Mouse (Mus musculus): ENCODE results near the gene Med17. TPM values are rescaled to one million over a fixed set of nuclear protein-coding genes. Genes with fewer than 3 reads are reported as not detected.

The Med17 gene
- polyA plus RNA-seq, 1 experiment from 2014 or later = 21.1 TPM

- Histone ChIP-seq H3K9me3 (no peaks in the 10 kb centered on the region), H3K27me3 (replicated peaks) (no peaks in the 10 kb centered on the region), H3K4me3 (no peak overlapping the region), H3K4me1 (no peaks in the 10 kb centered on the region), H3K36me3 (no peaks in the 10 kb centered on the region), H3K4me2 (no peak overlapping the region), H3K9ac (no peak overlapping the region), H3K27ac (replicated peaks) (no peak overlapping the region)
- ATAC-seq (ENCODE audit: extremely low read depth, insufficient number of reproducible peaks, low FRiP score, low TSS enrichment) = no peak
- WGBS = 53% methylated on average over 7 of the region's 7 CpGs
Measured at GRCm38 (mm10) chr9:15250376-15250775, 29.4 kb downstream of the Med17 start.

DNA sequence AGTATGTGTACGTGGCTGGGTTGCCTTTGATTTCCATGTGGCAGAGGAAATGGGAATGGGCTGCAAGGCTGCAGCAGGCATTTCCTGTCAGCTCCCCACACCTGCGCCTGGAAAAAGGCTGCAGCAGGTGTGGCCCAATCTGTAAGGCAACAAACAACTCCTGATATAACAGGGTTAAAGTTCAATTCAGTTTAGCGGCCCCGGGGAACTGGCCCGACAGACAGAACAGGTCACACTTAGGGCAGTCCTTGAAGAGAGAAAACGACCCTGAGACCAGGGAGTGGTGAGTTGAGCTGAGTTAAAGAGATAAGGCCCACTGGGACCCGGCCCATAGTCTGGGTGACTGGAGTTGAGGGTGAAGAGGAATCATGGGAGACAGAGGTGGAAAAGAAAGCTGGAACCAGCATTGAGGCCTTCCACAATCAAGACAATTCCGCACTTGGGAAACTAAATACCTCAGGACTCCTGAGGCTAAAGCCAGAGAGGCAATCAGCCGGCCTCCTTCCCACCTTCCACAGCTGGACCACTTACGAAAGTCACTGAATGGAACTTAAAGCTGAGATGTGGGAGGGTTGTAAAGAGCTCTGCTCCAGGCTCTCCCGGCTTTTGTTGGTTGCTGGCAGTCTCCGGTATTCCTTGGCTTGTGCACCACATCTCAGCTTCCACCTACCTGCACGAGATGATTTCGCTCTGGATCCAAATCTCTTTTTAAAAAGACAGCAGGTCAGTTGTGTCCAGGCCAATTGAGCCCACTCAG, 34.2 kb downstream of the Med17 start:
- Histone ChIP-seq H3K36me3 (no peaks in the 10 kb centered on the region), H3K9me3 (no peaks in the 10 kb centered on the region), H3K4me1 (no peaks in the 10 kb centered on the region), H3K27me3 (replicated peaks) (no peaks in the 10 kb centered on the region), H3K4me2 (no peak overlapping the region), H3K4me3 (no peak overlapping the region), H3K9ac (no peak overlapping the region), H3K27ac (replicated peaks) (no peak overlapping the region)
- 60% methylated on average over 14 of the region's 14 CpGs for WGBS
- ATAC-seq (ENCODE audit: extremely low read depth, insufficient number of reproducible peaks, low FRiP score, low TSS enrichment) = no peak

- Histone ChIP-seq H3K27ac (replicated peaks) (no peak overlapping the region), H3K9me3 (no peaks in the 10 kb centered on the region), H3K36me3 (no peaks in the 10 kb centered on the region), H3K9ac (no peak overlapping the region), H3K4me1 (peaks cover 24% of the 10 kb centered on the region), H3K4me3 (no peak overlapping the region), H3K27me3 (replicated peaks) (0 out of 2 replicates have a peak, but pooled peaks cover 3% of the 10 kb centered on the region), H3K4me2 (no peak overlapping the region)
- no peak for ATAC-seq (ENCODE audit: extremely low read depth, insufficient number of reproducible peaks, low FRiP score, low TSS enrichment)
- 70% methylated on average over 1 of the region's 1 CpGs for WGBS
Measured at GRCm38 (mm10) chr9:15242130-15242529, 37.6 kb downstream of the Med17 start.

GRCm38 (mm10) chr9:15241596-15241939, 38.2 kb downstream of the Med17 start:
- ATAC-seq (ENCODE audit: extremely low read depth, insufficient number of reproducible peaks, low FRiP score, low TSS enrichment) = no peak
- H3K4me2 ChIP-seq = no peak overlapping the region
- 44% methylated on average over 9 of the region's 9 CpGs for WGBS

DNA sequence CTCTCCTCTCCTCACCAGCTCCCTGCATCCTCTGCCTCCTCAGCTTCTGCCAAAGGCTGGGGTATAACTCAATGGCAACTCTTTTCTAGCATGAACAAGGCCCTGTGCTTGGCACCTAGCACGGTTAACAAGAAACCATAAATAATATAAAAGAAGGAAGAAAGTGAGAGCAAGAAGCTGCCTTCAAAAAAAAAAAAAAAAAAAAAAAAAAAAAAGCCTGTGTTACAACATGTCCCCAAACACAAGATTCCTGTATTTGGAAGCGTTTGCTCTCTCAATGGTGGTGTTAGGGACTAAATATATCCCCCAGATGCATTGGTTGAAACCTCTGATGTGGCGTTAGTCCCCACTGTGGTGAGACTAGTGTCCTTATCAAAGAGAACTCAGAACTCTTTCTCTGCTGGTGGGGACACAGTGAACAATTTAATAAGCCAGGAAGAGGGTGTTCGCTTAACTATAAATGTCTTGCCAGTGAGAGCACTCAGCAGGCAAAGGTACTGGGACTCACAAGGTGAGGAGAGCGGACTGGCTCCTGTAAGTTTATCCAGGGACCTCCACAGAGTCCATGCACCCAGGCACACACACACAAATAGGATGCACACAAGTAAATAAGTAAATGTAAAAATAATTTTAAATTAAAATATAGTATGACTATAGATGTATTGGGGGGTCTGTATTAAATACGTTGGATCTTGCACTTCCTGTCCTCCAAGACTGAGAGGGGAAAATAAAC, 38.7 kb downstream of the Med17 start:
- Histone ChIP-seq H3K9me3 (no peaks in the 10 kb centered on the region), H3K4me2 (no peak overlapping the region), H3K36me3 (no peaks in the 10 kb centered on the region), H3K9ac (no peak overlapping the region), H3K27ac (replicated peaks) (no peak overlapping the region), H3K4me3 (no peak overlapping the region), H3K27me3 (replicated peaks) (0 out of 2 replicates have a peak, but pooled peaks cover 3% of the 10 kb centered on the region), H3K4me1 (peaks cover 24% of the 10 kb centered on the region)
- 64% methylated on average over 6 of the region's 6 CpGs for WGBS
- ATAC-seq (ENCODE audit: extremely low read depth, insufficient number of reproducible peaks, low FRiP score, low TSS enrichment) = no peak

More at GRCm38 (mm10) chr9:15241596-15241939, 38.2 kb downstream of the Med17 start:
- Histone ChIP-seq H3K4me1 (peaks cover 24% of the 10 kb centered on the region), H3K36me3 (no peaks in the 10 kb centered on the region), H3K27me3 (replicated peaks) (0 out of 2 replicates have a peak, but pooled peaks cover 3% of the 10 kb centered on the region), H3K4me3 (no peak overlapping the region), H3K27ac (replicated peaks) (no peak overlapping the region), H3K9me3 (no peaks in the 10 kb centered on the region), H3K9ac (no peak overlapping the region)

- no peak overlapping the region for H3K27ac ChIP-seq (replicated peaks)
- H3K9me3 ChIP-seq = no peaks in the 10 kb centered on the region
- H3K4me1 ChIP-seq = peaks cover 24% of the 10 kb centered on the region
- 0 out of 2 replicates have a peak, but pooled peaks cover 3% of the 10 kb centered on the region for H3K27me3 ChIP-seq (replicated peaks)
- no peak for ATAC-seq (ENCODE audit: extremely low read depth, insufficient number of reproducible peaks, low FRiP score, low TSS enrichment)
- H3K36me3 ChIP-seq = no peaks in the 10 kb centered on the region
- WGBS = 89% methylated on average over 6 of the region's 6 CpGs
- no peak overlapping the region for H3K9ac ChIP-seq
- H3K4me3 ChIP-seq = 0 out of 2 replicates have a peak overlapping the region, but pooled peaks have one; percentile 58
- peak overlapping the region; percentile 91; the same call in 1 of the 2 replicates for H3K4me2 ChIP-seq
Measured at GRCm38 (mm10) chr9:15240006-15240405, 39.7 kb downstream of the Med17 start.

GRCm38 (mm10) chr9:15239042-15239925, 40.4 kb downstream of the Med17 start, which contains the start of gene Vstm5:
Gene Vstm5 (plus strand): TSS chr9:15239045.
- H3K27ac ChIP-seq (replicated peaks) = peak within 1 kb of the TSS; percentile 60
- H3K4me2 ChIP-seq = peak within 1 kb of the TSS; percentile 91
- H3K4me3 ChIP-seq = peak within 1 kb of the TSS; percentile 58
- peak within 1 kb of the TSS; percentile 84 for H3K9ac ChIP-seq
- peaks cover 24% of the 10 kb centered on the region for H3K4me1 ChIP-seq
- 0 out of 2 replicates have a peak, but pooled peaks cover 3% of the 10 kb centered on the region for H3K27me3 ChIP-seq (replicated peaks)
- no peaks in the 10 kb centered on the region for H3K36me3 ChIP-seq
- peak; percentile 32; the same call in 1 of the 2 replicates for ATAC-seq (ENCODE audit: extremely low read depth, insufficient number of reproducible peaks, low FRiP score, low TSS enrichment)
- H3K9me3 ChIP-seq = no peaks in the 10 kb centered on the region
- 4% methylated on average over 35 of the region's 35 CpGs for WGBS

GRCm38 (mm10) chr9:15238297-15238990, 41.3 kb downstream of the Med17 start:
- H3K9ac ChIP-seq = peak overlapping the region; percentile 84
- peak overlapping the region; percentile 91 for H3K4me2 ChIP-seq
- H3K27me3 ChIP-seq (replicated peaks) = 0 out of 2 replicates have a peak, but pooled peaks cover 3% of the 10 kb centered on the region
- ATAC-seq (ENCODE audit: extremely low read depth, insufficient number of reproducible peaks, low FRiP score, low TSS enrichment) = no peak
- 61% methylated on average over 16 of the region's 16 CpGs for WGBS
- peak overlapping the region; percentile 60 for H3K27ac ChIP-seq (replicated peaks)
- peak overlapping the region; percentile 58 for H3K4me3 ChIP-seq
- H3K36me3 ChIP-seq = no peaks in the 10 kb centered on the region
- H3K9me3 ChIP-seq = no peaks in the 10 kb centered on the region
- peaks cover 24% of the 10 kb centered on the region for H3K4me1 ChIP-seq

GRCm38 (mm10) chr9:15237516-15238296, 42.0 kb downstream of the Med17 start:
- Histone ChIP-seq H3K27ac (replicated peaks) (peak overlapping the region; percentile 58), H3K4me1 (peaks cover 24% of the 10 kb centered on the region), H3K9me3 (no peaks in the 10 kb centered on the region), H3K4me3 (no peak overlapping the region), H3K36me3 (no peaks in the 10 kb centered on the region), H3K4me2 (peak overlapping the region; percentile 91), H3K27me3 (replicated peaks) (0 out of 2 replicates have a peak, but pooled peaks cover 3% of the 10 kb centered on the region), H3K9ac (peak overlapping the region; percentile 84)
- WGBS = 41% methylated on average over 14 of the region's 14 CpGs
- ATAC-seq (ENCODE audit: extremely low read depth, insufficient number of reproducible peaks, low FRiP score, low TSS enrichment) = no peak

DNA sequence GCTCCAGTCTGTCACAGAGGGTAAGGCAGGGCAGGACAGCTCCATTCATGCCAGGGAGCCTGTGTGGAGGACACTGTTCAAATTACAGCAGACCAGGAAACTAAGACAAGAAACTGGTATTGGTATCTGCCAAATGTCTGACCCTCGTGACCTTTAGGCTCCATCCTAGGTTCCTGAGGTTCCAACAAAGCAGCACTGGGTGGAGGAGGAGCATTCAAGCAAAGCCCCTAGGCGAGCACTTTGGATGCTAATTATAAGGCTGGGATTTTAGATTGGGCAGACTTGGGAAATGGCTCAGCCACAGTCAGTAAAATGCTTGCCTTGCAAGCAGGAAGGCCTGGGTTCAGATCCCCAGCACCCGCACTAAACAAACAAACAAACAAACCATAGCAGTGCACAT, 43.7 kb downstream of the Med17 start:
- no peaks in the 10 kb centered on the region for H3K9me3 ChIP-seq
- no peak for ATAC-seq (ENCODE audit: extremely low read depth, insufficient number of reproducible peaks, low FRiP score, low TSS enrichment)
- H3K27ac ChIP-seq (replicated peaks) = no peak overlapping the region
- H3K4me2 ChIP-seq = no peak overlapping the region
- peaks cover 24% of the 10 kb centered on the region for H3K4me1 ChIP-seq
- no peaks in the 10 kb centered on the region for H3K36me3 ChIP-seq
- H3K27me3 ChIP-seq (replicated peaks) = 0 out of 2 replicates have a peak, but pooled peaks cover 3% of the 10 kb centered on the region
- WGBS = 71% methylated on average over 3 of the region's 3 CpGs
- H3K4me3 ChIP-seq = no peak overlapping the region
- H3K9ac ChIP-seq = no peak overlapping the region
